Mouse (Mus musculus): ENCODE data around the gene Clybl. TPM values are rescaled to one million over a fixed set of nuclear protein-coding genes. Genes with fewer than 3 reads are reported as not detected.

The Clybl gene
- polyA plus RNA-seq, 1 experiment from 2014 or later = 20.7 TPM

GRCm38 (mm10) chr14:122227454-122227951, 46.0 kb downstream of the Clybl start:
- H3K4me1 ChIP-seq (ENCODE audit: insufficient read depth) = no peaks in the 10 kb centered on the region
- H3K9me3 ChIP-seq (ENCODE audit: low read depth, low read length) = no peaks in the 10 kb centered on the region
- H3K9ac ChIP-seq = no peak overlapping the region
- DNase-seq = no peak
- no peak overlapping the region for H3K4me2 ChIP-seq
- peaks cover 50% of the 10 kb centered on the region for H3K27me3 ChIP-seq (ENCODE audit: insufficient read depth, low read length)
- no peak overlapping the region for H3K27ac ChIP-seq (ENCODE audit: low read depth)
- no peak for TF ChIP-seq CTCF (IDR thresholded peaks at IDR 0.05; ENCODE audit: low read depth)
- 50% methylated on average over 14 of the region's 14 CpGs for WGBS
- no peak overlapping the region for H3K4me3 ChIP-seq (ENCODE audit: low read depth, low read length)
- no peaks in the 10 kb centered on the region for H3K36me3 ChIP-seq (ENCODE audit: insufficient read depth)
- no peak for ATAC-seq (ENCODE audit: insufficient read depth)

- no peaks in the 10 kb centered on the region for H3K4me1 ChIP-seq (ENCODE audit: insufficient read depth)
- 25% methylated on average over 23 of the region's 23 CpGs for WGBS
- no peak for TF ChIP-seq CTCF (IDR thresholded peaks at IDR 0.05; ENCODE audit: low read depth)
- no peak overlapping the region for H3K4me2 ChIP-seq
- no peak for ATAC-seq (ENCODE audit: insufficient read depth)
- no peaks in the 10 kb centered on the region for H3K9me3 ChIP-seq (ENCODE audit: low read depth, low read length)
- no peaks in the 10 kb centered on the region for H3K36me3 ChIP-seq (ENCODE audit: insufficient read depth)
- H3K27ac ChIP-seq (ENCODE audit: low read depth) = no peak overlapping the region
- H3K4me3 ChIP-seq (ENCODE audit: low read depth, low read length) = no peak overlapping the region
- H3K9ac ChIP-seq = no peak overlapping the region
- peaks cover 50% of the 10 kb centered on the region for H3K27me3 ChIP-seq (ENCODE audit: insufficient read depth, low read length)
- DNase-seq = peak; percentile 19
Measured at GRCm38 (mm10) chr14:122228816-122229551, 47.5 kb downstream of the Clybl start.

DNA sequence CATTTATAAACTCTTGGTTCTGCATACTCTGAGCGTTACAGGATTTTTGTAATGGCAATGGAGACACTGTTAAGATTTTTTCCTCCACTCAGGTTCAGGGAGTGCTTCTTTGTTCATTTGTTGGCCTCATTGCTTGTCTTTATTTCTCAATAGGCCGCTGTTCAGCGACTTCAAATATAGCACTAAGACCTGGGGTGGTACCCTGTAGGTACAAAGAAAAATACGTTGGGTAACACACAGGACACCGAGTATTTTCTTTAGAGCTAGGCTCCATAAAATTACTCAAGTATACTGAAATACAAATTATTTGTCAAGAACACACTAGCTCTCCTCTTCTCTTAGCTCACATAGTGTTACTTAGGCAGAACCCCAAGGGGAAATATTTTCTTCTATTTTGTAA, 48.5 kb downstream of the Clybl start:
- Histone ChIP-seq H3K36me3 (ENCODE audit: insufficient read depth) (no peaks in the 10 kb centered on the region), H3K27ac (ENCODE audit: low read depth) (no peak overlapping the region), H3K9me3 (ENCODE audit: low read depth, low read length) (no peaks in the 10 kb centered on the region), H3K27me3 (ENCODE audit: insufficient read depth, low read length) (peaks cover 40% of the 10 kb centered on the region), H3K4me2 (no peak overlapping the region), H3K4me3 (ENCODE audit: low read depth, low read length) (no peak overlapping the region), H3K9ac (no peak overlapping the region), H3K4me1 (ENCODE audit: insufficient read depth) (no peaks in the 10 kb centered on the region)
- TF ChIP-seq CTCF (IDR thresholded peaks at IDR 0.05; ENCODE audit: low read depth) = no peak
- WGBS = 84% methylated on average over 5 of the region's 5 CpGs
- no peak for DNase-seq
- ATAC-seq (ENCODE audit: insufficient read depth) = no peak

GRCm38 (mm10) chr14:122230621-122231025, 49.1 kb downstream of the Clybl start:
- 55% methylated on average over 14 of the region's 14 CpGs for WGBS
- ATAC-seq (ENCODE audit: insufficient read depth) (no peak), DNase-seq (no peak)
- H3K4me3 ChIP-seq (ENCODE audit: low read depth, low read length) = no peak overlapping the region
- H3K27ac ChIP-seq (ENCODE audit: low read depth) = no peak overlapping the region
- no peaks in the 10 kb centered on the region for H3K36me3 ChIP-seq (ENCODE audit: insufficient read depth)
- no peak overlapping the region for H3K4me2 ChIP-seq
- H3K9ac ChIP-seq = no peak overlapping the region
- no peaks in the 10 kb centered on the region for H3K9me3 ChIP-seq (ENCODE audit: low read depth, low read length)
- no peaks in the 10 kb centered on the region for H3K4me1 ChIP-seq (ENCODE audit: insufficient read depth)
- TF ChIP-seq CTCF (IDR thresholded peaks at IDR 0.05; ENCODE audit: low read depth) = no peak
- H3K27me3 ChIP-seq (ENCODE audit: insufficient read depth, low read length) = peaks cover 33% of the 10 kb centered on the region

GRCm38 (mm10) chr14:122231073-122231472, 49.6 kb downstream of the Clybl start:
- DNase-seq (no peak), ATAC-seq (ENCODE audit: insufficient read depth) (no peak)
- Histone ChIP-seq H3K9ac (no peak overlapping the region), H3K4me1 (ENCODE audit: insufficient read depth) (no peaks in the 10 kb centered on the region), H3K4me2 (no peak overlapping the region), H3K9me3 (ENCODE audit: low read depth, low read length) (no peaks in the 10 kb centered on the region), H3K4me3 (ENCODE audit: low read depth, low read length) (no peak overlapping the region), H3K27me3 (ENCODE audit: insufficient read depth, low read length) (peaks cover 29% of the 10 kb centered on the region), H3K36me3 (ENCODE audit: insufficient read depth) (no peaks in the 10 kb centered on the region), H3K27ac (ENCODE audit: low read depth) (no peak overlapping the region)
- WGBS = 71% methylated on average over 10 of the region's 10 CpGs
- TF ChIP-seq CTCF (IDR thresholded peaks at IDR 0.05; ENCODE audit: low read depth) = no peak

- 75% methylated on average over 19 of the region's 19 CpGs for WGBS
- ATAC-seq (ENCODE audit: insufficient read depth) (no peak), DNase-seq (no peak)
- Histone ChIP-seq H3K27ac (ENCODE audit: low read depth) (no peak overlapping the region), H3K9ac (no peak overlapping the region), H3K4me3 (ENCODE audit: low read depth, low read length) (no peak overlapping the region), H3K36me3 (ENCODE audit: insufficient read depth) (no peaks in the 10 kb centered on the region), H3K4me2 (no peak overlapping the region), H3K9me3 (ENCODE audit: low read depth, low read length) (no peaks in the 10 kb centered on the region), H3K27me3 (ENCODE audit: insufficient read depth, low read length) (peaks cover 17% of the 10 kb centered on the region), H3K4me1 (ENCODE audit: insufficient read depth) (no peaks in the 10 kb centered on the region)
- TF ChIP-seq CTCF (IDR thresholded peaks at IDR 0.05; ENCODE audit: low read depth) = no peak
Measured at GRCm38 (mm10) chr14:122233212-122233714, 51.8 kb downstream of the Clybl start.

GRCm38 (mm10) chr14:122243874-122244273, 62.4 kb downstream of the Clybl start:
- 77% methylated on average over 1 of the region's 1 CpGs for WGBS
- Histone ChIP-seq H3K4me1 (ENCODE audit: insufficient read depth) (no peaks in the 10 kb centered on the region), H3K9ac (no peak overlapping the region), H3K36me3 (ENCODE audit: insufficient read depth) (no peaks in the 10 kb centered on the region), H3K9me3 (ENCODE audit: low read depth, low read length) (no peaks in the 10 kb centered on the region), H3K4me2 (no peak overlapping the region), H3K4me3 (ENCODE audit: low read depth, low read length) (no peak overlapping the region), H3K27ac (ENCODE audit: low read depth) (no peak overlapping the region), H3K27me3 (ENCODE audit: insufficient read depth, low read length) (no peaks in the 10 kb centered on the region)
- TF ChIP-seq CTCF (IDR thresholded peaks at IDR 0.05; ENCODE audit: low read depth) = no peak
- DNase-seq (no peak), ATAC-seq (ENCODE audit: insufficient read depth) (no peak)

Data from lung, embryonic 14.5 days (tissue).